Mouse (Mus musculus) lung, postnatal 0 days (tissue): Measurements from ENCODE around the gene Noc2l. TPM values are rescaled to one million over a fixed set of nuclear protein-coding genes. Genes with fewer than 3 reads are reported as not detected.

Experiments
- ATAC-seq: fragments of 200-750 bp; cut with Nextera tagmentation; 2 replicates; pipeline ENCODE4 v1.8.0; 2017; ENCODE audit warnings: moderate library complexity
- DNase-seq: peaks from one replicate; pipeline ENCODE4 v3.0.0-alpha.2; 2016; ENCODE audit warnings: low spot score
- H3K27ac ChIP-seq: fragments of 300-500 bp; sonication (generic); 2 replicates; pipeline ENCODE4 v1.5.1; 2014; ENCODE audit warnings: antibody characterized with exemption, mild to moderate bottlenecking, low read length, mixed read lengths
- H3K27me3 ChIP-seq: fragments of 300-500 bp; sonication (generic); replicated peaks from 2 replicates; pipeline ENCODE4 v1.6.1; 2014; ENCODE audit warnings: low read length, mixed read lengths; ENCODE audit not compliant: insufficient read depth
- H3K36me3 ChIP-seq: fragments of 300-500 bp; sonication (generic); 2 replicates; pipeline ENCODE4 v1.6.1; 2014; ENCODE audit warnings: low read length, mixed read lengths; ENCODE audit not compliant: insufficient read depth
- H3K4me1 ChIP-seq: fragments of 300-500 bp; sonication (generic); 2 replicates; pipeline ENCODE4 v1.6.1; 2014; ENCODE audit warnings: antibody characterized with exemption, low read depth, low read length, mixed read lengths; ENCODE audit not compliant: insufficient read depth
- H3K4me2 ChIP-seq: fragments of 300-500 bp; sonication (generic); replicated peaks from 2 replicates; pipeline ENCODE4 v1.6.1; 2014; ENCODE audit warnings: low read depth, mild to moderate bottlenecking, low read length, moderate library complexity, mixed read lengths
- H3K4me3 ChIP-seq: fragments of 300-500 bp; sonication (generic); 2 replicates; pipeline ENCODE4 v1.5.1; 2014; ENCODE audit warnings: low read depth, low read length
- H3K9ac ChIP-seq: fragments of 300-500 bp; sonication (generic); replicated peaks from 2 replicates; pipeline ENCODE4 v1.6.1; 2014; ENCODE audit warnings: low read depth, mild to moderate bottlenecking
- H3K9me3 ChIP-seq: fragments of 300-500 bp; sonication (generic); 2 replicates; pipeline ENCODE4 v1.6.1; 2016; ENCODE audit warnings: low read length, mixed read lengths
- CTCF ChIP-seq: IDR thresholded peaks from 2 replicates; pipeline ENCODE4 v1.5.1; 2016; ENCODE audit warnings: antibody characterized with exemption, mild to moderate bottlenecking
- EP300 ChIP-seq: IDR thresholded peaks from 2 replicates; pipeline ENCODE4 v1.6.1; 2016; ENCODE audit warnings: antibody characterized with exemption, mild to moderate bottlenecking, control low read depth
- WGBS: fragments of 180-500 bp; shearing (Covaris S2); extraction: QIAGEN DNeasy Blood & Tissue Kit; methylation state at CpG from one replicate; pipeline ENCODE4 v1.1.7; 2014; 5-methylcytosine and 5-hydroxymethylcytosine counted together
- polyA plus RNA-seq: library from polyadenylated mRNA; unstranded; fragments of >200 nt; fragmentation: Nextera tagmentation; extraction: Ambion mirVana; gene quantifications from 2 replicates; pipeline ENCODE4 v1.2.1, GENCODE M21; 2015

Gene Noc2l
- polyA plus RNA-seq, 1 experiment from 2014 or later, result 18.7 TPM

DNA sequence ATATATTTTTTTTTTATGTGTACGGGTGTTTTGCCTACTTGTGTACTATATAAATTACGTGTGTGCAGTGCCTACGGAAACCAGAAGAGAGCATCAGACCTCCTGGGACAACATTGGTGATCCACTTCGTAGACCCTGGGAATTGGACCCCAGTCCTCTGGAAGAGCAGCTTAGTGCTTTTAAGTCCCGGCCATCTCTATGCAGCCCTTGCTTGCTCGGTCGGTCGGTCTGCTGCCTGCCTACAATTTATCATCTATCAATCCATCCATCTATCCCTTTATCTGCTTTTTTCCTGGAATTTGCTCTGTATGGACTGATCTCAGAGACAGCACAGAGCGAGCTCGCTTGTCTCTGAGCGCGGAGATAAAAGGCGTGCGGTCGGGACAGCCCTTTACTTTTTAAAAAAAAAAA is 445 bp upstream of the Noc2l start:
- peak; percentile 33 for ATAC-seq
- H3K4me1 ChIP-seq, result peaks cover 7% of the 10 kb centered on the region; the same call in 1 of the 2 replicates
- H3K27me3 ChIP-seq, result no peaks in the 10 kb centered on the region
- peaks cover 17% of the 10 kb centered on the region; the same call in 1 of the 2 replicates for H3K36me3 ChIP-seq
- H3K4me2 ChIP-seq, result peak overlapping the region; percentile 94
- peak; percentile 74 for DNase-seq
- peak overlapping the region; percentile 41; the same call in 1 of the 2 replicates for H3K9ac ChIP-seq
- TF ChIP-seq EP300 (no peak), CTCF (peak; percentile 46)
- H3K27ac ChIP-seq, result peak overlapping the region; percentile 77
- peak overlapping the region; percentile 79 for H3K4me3 ChIP-seq
- under 1% methylated on average over 15 of the region's 15 CpGs for WGBS
- no peaks in the 10 kb centered on the region for H3K9me3 ChIP-seq

- no peak for ATAC-seq
- H3K9me3 ChIP-seq, result no peaks in the 10 kb centered on the region
- H3K4me3 ChIP-seq, result peak overlapping the region; percentile 79; the same call in 1 of the 2 replicates
- no peak overlapping the region for H3K27ac ChIP-seq
- H3K4me2 ChIP-seq, result peak overlapping the region; percentile 94
- H3K27me3 ChIP-seq, result no peaks in the 10 kb centered on the region
- TF ChIP-seq EP300 (no peak), CTCF (no peak)
- WGBS, result 25% methylated on average over 44 of the region's 60 CpGs
- H3K36me3 ChIP-seq, result peaks cover 21% of the 10 kb centered on the region; the same call in 1 of the 2 replicates
- H3K9ac ChIP-seq, result no peak overlapping the region
- peak; percentile 38 for DNase-seq
- H3K4me1 ChIP-seq, result peaks cover 7% of the 10 kb centered on the region; the same call in 1 of the 2 replicates
Observed at GRCm38 (mm10) chr4:156236651-156237447, 1.0 kb downstream of the Noc2l start.

DNA sequence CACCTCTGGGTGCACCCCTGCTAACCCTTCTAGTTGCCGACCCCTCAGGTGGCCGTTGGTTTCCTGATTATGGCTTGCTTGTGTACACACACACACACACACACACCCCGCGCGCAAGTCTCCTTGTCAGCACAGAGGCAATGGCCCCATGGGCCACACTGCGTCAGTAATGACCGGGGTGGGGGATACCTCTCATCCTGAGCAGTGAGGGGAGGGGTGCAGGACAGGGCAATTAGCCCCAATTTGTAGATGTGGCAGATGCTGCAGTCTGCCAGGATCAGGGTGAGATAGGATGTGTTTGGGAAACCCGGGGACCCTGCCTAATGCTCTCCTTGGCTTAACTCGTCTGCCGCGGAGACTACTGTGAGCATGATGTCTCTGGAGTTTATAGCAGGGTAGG is 13.8 kb downstream of the Noc2l start:
- H3K4me3 ChIP-seq, result no peak overlapping the region
- TF ChIP-seq EP300 (no peak), CTCF (no peak)
- H3K9ac ChIP-seq, result no peak overlapping the region
- 0 out of 2 replicates have a peak, but pooled peaks cover 13% of the 10 kb centered on the region for H3K36me3 ChIP-seq
- WGBS, result 52% methylated on average over 11 of the region's 11 CpGs
- DNase-seq, result no peak
- H3K4me2 ChIP-seq, result no peak overlapping the region
- no peak overlapping the region for H3K27ac ChIP-seq
- ATAC-seq, result no peak
- 0 out of 2 replicates have a peak, but pooled peaks cover 2% of the 10 kb centered on the region for H3K4me1 ChIP-seq
- no peaks in the 10 kb centered on the region for H3K9me3 ChIP-seq
- H3K27me3 ChIP-seq, result peaks cover 9% of the 10 kb centered on the region; the same call in 1 of the 2 replicates

GRCm38 (mm10) chr4:156251081-156251480 is 15.3 kb downstream of the Noc2l start:
- Histone ChIP-seq H3K9ac (no peak overlapping the region), H3K4me1 (0 out of 2 replicates have a peak, but pooled peaks cover 2% of the 10 kb centered on the region), H3K36me3 (no peaks in the 10 kb centered on the region), H3K4me2 (no peak overlapping the region), H3K27ac (no peak overlapping the region), H3K27me3 (peaks cover 20% of the 10 kb centered on the region), H3K9me3 (no peaks in the 10 kb centered on the region), H3K4me3 (no peak overlapping the region)
- no peak for TF ChIP-seq CTCF
- TF ChIP-seq EP300, result no peak
- DNase-seq (no peak), ATAC-seq (no peak)
- WGBS, result 62% methylated on average over 8 of the region's 8 CpGs

- TF ChIP-seq CTCF, result no peak
- no peak for TF ChIP-seq EP300
- Histone ChIP-seq H3K9me3 (no peaks in the 10 kb centered on the region), H3K9ac (no peak overlapping the region), H3K4me2 (no peak overlapping the region), H3K36me3 (no peaks in the 10 kb centered on the region), H3K4me1 (0 out of 2 replicates have a peak, but pooled peaks cover 2% of the 10 kb centered on the region), H3K4me3 (no peak overlapping the region), H3K27ac (no peak overlapping the region), H3K27me3 (peaks cover 20% of the 10 kb centered on the region)
- no peak for ATAC-seq
- WGBS, result 35% methylated on average over 7 of the region's 7 CpGs
- no peak for DNase-seq
Observed at GRCm38 (mm10) chr4:156252140-156252539, 16.3 kb downstream of the Noc2l start.

- Histone ChIP-seq H3K4me2 (no peak overlapping the region), H3K27ac (no peak overlapping the region)
Observed at GRCm38 (mm10) chr4:156252619-156253018, 16.8 kb downstream of the Noc2l start.

More at GRCm38 (mm10) chr4:156252619-156253018, 16.8 kb downstream of the Noc2l start:
- H3K4me1 ChIP-seq, result 0 out of 2 replicates have a peak, but pooled peaks cover 2% of the 10 kb centered on the region
- no peaks in the 10 kb centered on the region for H3K9me3 ChIP-seq
- H3K4me3 ChIP-seq, result no peak overlapping the region
- DNase-seq (no peak), ATAC-seq (no peak)
- no peak for TF ChIP-seq EP300
- no peak for TF ChIP-seq CTCF
- no peak overlapping the region for H3K9ac ChIP-seq
- peaks cover 20% of the 10 kb centered on the region for H3K27me3 ChIP-seq
- H3K36me3 ChIP-seq, result no peaks in the 10 kb centered on the region
- WGBS, result 45% methylated on average over 3 of the region's 3 CpGs
